Mouse (Mus musculus) ovary, postnatal 14 days (tissue): ENCODE data around the gene Slc25a18.

Experiments used
- DNase-seq: peaks from one replicate; pipeline ENCODE4 v3.0.0; 2022; ENCODE audit warnings: low spot score

Slc25a18 gene

GRCm38 (mm10) chr6:120841754-120842153 lies 68.4 kb downstream of the Slc25a18 start:
- no peak for DNase-seq
